ENCODE assay signal across 33 mouse cellular contexts in the genomic region with DNA sequence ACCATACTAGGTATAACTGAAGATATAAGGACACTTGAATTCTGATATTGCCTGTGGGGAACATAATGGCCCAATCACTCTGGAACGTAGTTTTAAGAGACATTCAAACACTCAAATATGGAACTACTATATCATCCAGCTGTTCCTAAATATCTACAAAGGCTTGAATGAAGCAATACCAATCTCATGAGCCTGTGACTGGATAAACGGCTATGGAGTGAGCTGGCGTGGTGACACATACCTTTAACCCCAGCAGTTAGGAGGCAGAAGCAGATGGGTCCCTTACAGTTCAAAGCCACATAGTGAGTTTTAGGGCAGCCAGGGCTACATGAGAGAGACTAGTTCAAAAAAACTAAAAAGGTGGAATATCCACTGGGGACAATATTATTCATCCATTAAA. TPM values are rescaled to one million over a fixed set of nuclear protein-coding genes. Genes with fewer than 3 reads are reported as not detected.
A peak's percentile ranks its signal among the peaks of the same experiment; 100 is the strongest.
DNase-seq lines count a peak whose midpoint lies in the region; ATAC-seq and TF ChIP-seq lines count a peak whose summit lies in the region.
"Had no signal": no experiment of that assay in that cellular context is flagged by ENCODE, and none has a peak within 500 bp of the region (broad histone marks: within the 10 kb centered on the region; RNA-seq: fewer than 3 reads in every experiment).

No protein-coding gene starts in this region.

- H3K9me3 ChIP-seq in kidney, embryonic 14.5 days (ENCODE audit: control insufficient read depth, low read length) = no peaks in the 10 kb centered on the region
- H3K9me3 ChIP-seq in lung, postnatal 0 days (ENCODE audit: low read length) = no peaks in the 10 kb centered on the region
- H3K9me3 ChIP-seq in stomach, embryonic 14.5 days (ENCODE audit: control insufficient read depth, low read depth, low read length) = no peaks in the 10 kb centered on the region
- H3K9me3 ChIP-seq: embryonic facial prominence, embryonic 10.5 days; embryonic facial prominence, embryonic 15.5 days; heart, embryonic 13.5 days; kidney, embryonic 15.5 days; midbrain, embryonic 12.5 days had no signal

- no peak for DNase-seq in kidney, adult 9 months
- DNase-seq in lung, postnatal 0 days (ENCODE audit: low spot score) = peak; percentile 71
- no peak for DNase-seq in lung, postnatal 4 days
- no peak for DNase-seq in layer of hippocampus, postnatal 10 days (ENCODE audit: low spot score in 2 of 2)
- DNase-seq: adrenal gland, postnatal 10 days; B cell, adult 2 months; cerebellum, adult 8-10 months; cerebellum, postnatal 25 days; gastrocnemius, postnatal 36 days; heart, adult 2 months; heart, postnatal 10 days; kidney, postnatal 36 days; liver; lung, postnatal 14 days; retina, postnatal 1 day; right cerebral cortex, postnatal 14 days; thymus, adult 2 months; thymus, postnatal 36 days had no signal

- 83% methylated on average over 3 of the region's 3 CpGs for WGBS in kidney, embryonic 14.5 days
- 49% methylated on average over 3 of the region's 3 CpGs for WGBS in lung, postnatal 0 days
- 61% methylated on average over 3 of the region's 3 CpGs for WGBS in stomach, embryonic 14.5 days

- 0 out of 2 replicates have a peak, but pooled peaks cover 13% of the 10 kb centered on the region for H3K4me1 ChIP-seq in kidney, embryonic 14.5 days (ENCODE audit: control insufficient read depth, insufficient read depth, low read length)
- H3K4me1 ChIP-seq in lung, postnatal 0 days (ENCODE audit: insufficient read depth, low read depth, low read length) = peaks cover 7% of the 10 kb centered on the region
- peaks cover 9% of the 10 kb centered on the region; the same call in 1 of the 2 replicates for H3K4me1 ChIP-seq in stomach, embryonic 14.5 days (ENCODE audit: control insufficient read depth, insufficient read depth, low read length)

- H3K4me2 ChIP-seq in kidney, embryonic 14.5 days (replicated peaks; ENCODE audit: low read depth, low read length) = no peak overlapping the region
- H3K4me2 ChIP-seq in lung, postnatal 0 days (replicated peaks; ENCODE audit: low read depth, low read length) = no peak overlapping the region
- H3K4me2 ChIP-seq in stomach, embryonic 14.5 days (replicated peaks; ENCODE audit: low read depth, low read length) = no peak overlapping the region
- H3K4me2 ChIP-seq: embryonic facial prominence, embryonic 15.5 days; heart, embryonic 13.5 days; hindbrain, embryonic 14.5 days; kidney, embryonic 15.5 days; midbrain, embryonic 12.5 days had no signal

- no peak for TF ChIP-seq EP300 in lung, postnatal 0 days (IDR thresholded peaks at IDR 0.05)

- no peak overlapping the region for H3K9ac ChIP-seq in kidney, embryonic 14.5 days (ENCODE audit: low read depth, low read length)
- no peak overlapping the region for H3K9ac ChIP-seq in lung, postnatal 0 days (replicated peaks; ENCODE audit: low read depth)
- H3K9ac ChIP-seq in stomach, embryonic 14.5 days (replicated peaks; ENCODE audit: low read depth, low read length) = no peak overlapping the region
- H3K9ac ChIP-seq: embryonic facial prominence, embryonic 15.5 days; heart, embryonic 13.5 days; hindbrain, embryonic 14.5 days; kidney, embryonic 15.5 days; liver, embryonic 14.5 days; midbrain, embryonic 12.5 days had no signal

- no peak overlapping the region for H3K4me3 ChIP-seq in kidney, embryonic 14.5 days (ENCODE audit: low read length)
- no peak overlapping the region for H3K4me3 ChIP-seq in lung, postnatal 0 days (ENCODE audit: low read depth, low read length)
- H3K4me3 ChIP-seq in stomach, embryonic 14.5 days (ENCODE audit: low read depth, low read length) = no peak overlapping the region
- H3K4me3 ChIP-seq: embryonic facial prominence, embryonic 10.5 days; embryonic facial prominence, embryonic 15.5 days; heart, adult 2 months; heart, embryonic 13.5 days; kidney, embryonic 15.5 days; midbrain, embryonic 12.5 days had no signal

- no peak for TF ChIP-seq CTCF in lung, postnatal 0 days (IDR thresholded peaks at IDR 0.05)

- no peaks in the 10 kb centered on the region for H3K36me3 ChIP-seq in kidney, embryonic 14.5 days (ENCODE audit: control insufficient read depth, insufficient read depth, low read length)
- no peaks in the 10 kb centered on the region for H3K36me3 ChIP-seq in lung, postnatal 0 days (ENCODE audit: insufficient read depth, low read length)
- no peaks in the 10 kb centered on the region for H3K36me3 ChIP-seq in stomach, embryonic 14.5 days (ENCODE audit: control insufficient read depth, insufficient read depth, low read length)
- H3K36me3 ChIP-seq: embryonic facial prominence, embryonic 10.5 days; embryonic facial prominence, embryonic 15.5 days; heart, embryonic 13.5 days; kidney, embryonic 15.5 days; midbrain, embryonic 12.5 days had no signal

- ATAC-seq in kidney, embryonic 14.5 days (ENCODE audit: low FRiP score, low TSS enrichment) = no peak
- peak; percentile 45 for ATAC-seq in lung, postnatal 0 days
- no peak for ATAC-seq in stomach, embryonic 14.5 days (ENCODE audit: insufficient number of reproducible peaks, insufficient read depth, low FRiP score, low read depth)
- no peak for ATAC-seq in erythroid progenitor cell, adult 5-6 weeks (replicated peaks; ENCODE audit: low FRiP score, poor library complexity, severe bottlenecking)
- ATAC-seq: forebrain, embryonic 14.5 days; intestine, postnatal 0 days had no signal

- H3K27me3 ChIP-seq in kidney, embryonic 14.5 days (ENCODE audit: control insufficient read depth, insufficient read depth, low read length) = no peaks in the 10 kb centered on the region
- no peaks in the 10 kb centered on the region for H3K27me3 ChIP-seq in lung, postnatal 0 days (replicated peaks; ENCODE audit: insufficient read depth, low read length)
- no peaks in the 10 kb centered on the region for H3K27me3 ChIP-seq in stomach, embryonic 14.5 days (ENCODE audit: control insufficient read depth, insufficient read depth, low read length)
- H3K27me3 ChIP-seq: CH12.LX; embryonic facial prominence, embryonic 15.5 days; heart, embryonic 13.5 days; kidney, embryonic 15.5 days; midbrain, embryonic 12.5 days had no signal

- peak overlapping the region; percentile 31; the same call in 1 of the 2 replicates for H3K27ac ChIP-seq in kidney, embryonic 14.5 days (ENCODE audit: low read depth, low read length)
- 0 out of 2 replicates have a peak overlapping the region, but pooled peaks have one; percentile 1 for H3K27ac ChIP-seq in lung, postnatal 0 days (ENCODE audit: low read length)
- peak overlapping the region; percentile 61; the same call in 1 of the 2 replicates for H3K27ac ChIP-seq in stomach, embryonic 14.5 days (ENCODE audit: low read length)
- H3K27ac ChIP-seq: embryonic facial prominence, embryonic 10.5 days; hindbrain, embryonic 14.5 days; liver, embryonic 14.5 days; midbrain, embryonic 12.5 days had no signal

RNA-seq across cellular contexts. Expression of gene A830005F24Rik, which starts 54.3 kb away (rescaled TPM):
- polyA plus RNA-seq in kidney, embryonic 14.5 days (2014; fragmentation: Nextera tagmentation; extraction: Ambion mirVana) = 2.0 and 2.1 TPM in 2 replicates
- 0.41 TPM in 1 of 2 replicates, not detected in the other for polyA plus RNA-seq in lung, postnatal 0 days (2015; fragmentation: Nextera tagmentation; extraction: Ambion mirVana)
- polyA plus RNA-seq in stomach, embryonic 14.5 days (2014; fragmentation: Nextera tagmentation; extraction: Ambion mirVana) = 1.0 and 1.6 TPM in 2 replicates
- total RNA-seq in erythroid progenitor cell, adult 5-6 weeks (2015; ENCODE audit: low replicate concordance) = not detected in 2 replicates
- total RNA-seq in erythroid progenitor cell, adult 5-6 weeks (2017; ENCODE audit: low replicate concordance) = not detected in 2 replicates
- total RNA-seq in layer of hippocampus, postnatal 10 days (2021) = 1 to 10 TPM; 1.8 to 1.9 TPM
- total RNA-seq: heart, postnatal 10 days; megakaryocyte, adult 5-6 weeks had no signal
- polyA plus RNA-seq: heart, adult 2 months; intestine, postnatal 0 days; small intestine, adult 2 months; thymus, adult 2 months had no signal

RNA-seq across cellular contexts. Expression of gene Zfp169, which starts 54.4 kb away (rescaled TPM):
- 2.3 and 4.0 TPM in 2 replicates for polyA plus RNA-seq in kidney, embryonic 14.5 days (2014; fragmentation: Nextera tagmentation; extraction: Ambion mirVana)
- 1.3 and 1.6 TPM in 2 replicates for polyA plus RNA-seq in lung, postnatal 0 days (2015; fragmentation: Nextera tagmentation; extraction: Ambion mirVana)
- 5.0 and 6.7 TPM in 2 replicates for polyA plus RNA-seq in stomach, embryonic 14.5 days (2014; fragmentation: Nextera tagmentation; extraction: Ambion mirVana)
- 1.1 and 1.7 TPM in 2 replicates for total RNA-seq in erythroid progenitor cell, adult 5-6 weeks (2015; ENCODE audit: low replicate concordance)
- total RNA-seq in erythroid progenitor cell, adult 5-6 weeks (2017; ENCODE audit: low replicate concordance) = 1.3 and 2.2 TPM in 2 replicates
- 10 to 100 TPM; 18.2 to 19.6 TPM for total RNA-seq in layer of hippocampus, postnatal 10 days (2021)

RNA-seq across cellular contexts. Expression of gene Ptpdc1, which starts 57.8 kb away (rescaled TPM):
- polyA plus RNA-seq in kidney, embryonic 14.5 days (2014; fragmentation: Nextera tagmentation; extraction: Ambion mirVana) = 6.5 and 15.0 TPM in 2 replicates
- polyA plus RNA-seq in lung, postnatal 0 days (2015; fragmentation: Nextera tagmentation; extraction: Ambion mirVana) = 6.2 and 6.3 TPM in 2 replicates
- polyA plus RNA-seq in stomach, embryonic 14.5 days (2014; fragmentation: Nextera tagmentation; extraction: Ambion mirVana) = 14.1 and 15.1 TPM in 2 replicates
- total RNA-seq in erythroid progenitor cell, adult 5-6 weeks (2015; ENCODE audit: low replicate concordance) = 4.0 and 7.5 TPM in 2 replicates
- total RNA-seq in erythroid progenitor cell, adult 5-6 weeks (2017; ENCODE audit: low replicate concordance) = 2.3 and 3.3 TPM in 2 replicates
- total RNA-seq in layer of hippocampus, postnatal 10 days (2021) = 10 to 100 TPM; 27.8 to 28.8 TPM
- total RNA-seq: CH12.LX had no signal

Comparison
In these comparisons a context has a peak if more than half of its experiments do, and no peak if none do; other contexts are left out.
1. H3K27ac ChIP-seq: peak in every context shown above with its lines; median percentile 61 in stomach, embryonic 14.5 days; 31 in kidney, embryonic 14.5 days; 1 in lung, postnatal 0 days.